Mouse (Mus musculus) kidney, postnatal 0 days (tissue): ENCODE data around the gene Tshz2. TPM values are rescaled to one million over a fixed set of nuclear protein-coding genes. Genes with fewer than 3 reads are reported as not detected.

Source experiments
- ATAC-seq: fragments of 200-750 bp; cut with Nextera tagmentation; replicated peaks from 2 replicates; pipeline ENCODE4 v1.8.0; 2017; ENCODE audit warnings: low read depth, moderate number of reproducible peaks, moderate TSS enrichment, moderate library complexity; ENCODE audit not compliant: low FRiP score
- DNase-seq: peaks from one replicate; pipeline ENCODE4 v3.0.0-alpha.2; 2016; ENCODE audit warnings: low spot score
- H3K27ac ChIP-seq: fragments of 300-500 bp; sonication (generic); 2 replicates; pipeline ENCODE4 v1.5.1; 2014; ENCODE audit warnings: mild to moderate bottlenecking
- H3K27me3 ChIP-seq: fragments of 300-500 bp; sonication (generic); 2 replicates; pipeline ENCODE4 v1.6.1; 2014; ENCODE audit warnings: low read length, mixed read lengths; ENCODE audit not compliant: insufficient read depth
- H3K36me3 ChIP-seq: fragments of 300-500 bp; sonication (generic); 2 replicates; pipeline ENCODE4 v1.6.1; 2014; ENCODE audit warnings: low read length, mixed read lengths; ENCODE audit not compliant: insufficient read depth
- H3K4me1 ChIP-seq: fragments of 300-500 bp; sonication (generic); replicated peaks from 2 replicates; pipeline ENCODE4 v1.6.1; 2014; ENCODE audit warnings: antibody characterized with exemption, low read length, mixed read lengths; ENCODE audit not compliant: insufficient read depth
- H3K4me2 ChIP-seq: fragments of 300-500 bp; sonication (generic); 2 replicates; pipeline ENCODE4 v1.6.1; 2014; ENCODE audit warnings: mild to moderate bottlenecking, low read length, moderate library complexity, mixed read lengths
- H3K4me3 ChIP-seq: fragments of 300-500 bp; sonication (generic); replicated peaks from 2 replicates; pipeline ENCODE4 v1.5.1; 2014; ENCODE audit warnings: low read depth, low read length
- H3K9ac ChIP-seq: fragments of 300-500 bp; sonication (generic); 2 replicates; pipeline ENCODE4 v1.6.1; 2014; ENCODE audit warnings: low read depth, low read length
- H3K9me3 ChIP-seq: fragments of 300-500 bp; sonication (generic); replicated peaks from 2 replicates; pipeline ENCODE4 v1.6.1; 2016; ENCODE audit warnings: low read length, inconsistent platforms, mixed read lengths
- CTCF ChIP-seq: IDR thresholded peaks from 2 replicates; pipeline ENCODE4 v1.5.1; 2016; ENCODE audit warnings: antibody characterized with exemption, low read depth, mild to moderate bottlenecking, moderate library complexity
- WGBS: fragments of 180-500 bp; shearing (Covaris S2); extraction: QIAGEN DNeasy Blood & Tissue Kit; methylation state at CpG from one replicate; pipeline ENCODE4 v1.1.7; 2014; 5-methylcytosine and 5-hydroxymethylcytosine counted together
- polyA plus RNA-seq: library from polyadenylated mRNA; unstranded; fragments of >200 nt; fragmentation: Nextera tagmentation; extraction: Ambion mirVana; gene quantifications from 2 replicates; pipeline ENCODE4 v1.2.1, GENCODE M21; 2015

The Tshz2 gene
- polyA plus RNA-seq, 1 experiment from 2014 or later, result 9.8 TPM

- H3K27ac ChIP-seq, result no peak overlapping the region
- no peak overlapping the region for H3K4me2 ChIP-seq
- no peak for TF ChIP-seq CTCF
- no peak overlapping the region for H3K4me3 ChIP-seq
- no peaks in the 10 kb centered on the region for H3K27me3 ChIP-seq
- ATAC-seq (no peak; the same call in 1 of the 2 replicates), DNase-seq (no peak)
- 0 out of 2 replicates have a peak, but pooled peaks cover 7% of the 10 kb centered on the region for H3K4me1 ChIP-seq
- 61% methylated on average over 14 of the region's 14 CpGs for WGBS
- no peak overlapping the region for H3K9ac ChIP-seq
- no peaks in the 10 kb centered on the region for H3K36me3 ChIP-seq
- no peaks in the 10 kb centered on the region for H3K9me3 ChIP-seq
Measured at GRCm38 (mm10) chr2:169928447-169929120, 295.8 kb downstream of the Tshz2 start.

- no peaks in the 10 kb centered on the region for H3K9me3 ChIP-seq
- WGBS, result 37% methylated on average over 23 of the region's 23 CpGs
- no peaks in the 10 kb centered on the region for H3K27me3 ChIP-seq
- no peak overlapping the region for H3K27ac ChIP-seq
- 0 out of 2 replicates have a peak, but pooled peaks cover 7% of the 10 kb centered on the region for H3K4me1 ChIP-seq
- DNase-seq, result peak; percentile 81
- H3K9ac ChIP-seq, result peak overlapping the region; percentile 47; the same call in 1 of the 2 replicates
- H3K4me3 ChIP-seq, result peak overlapping the region; percentile 27
- ATAC-seq, result no peak; the same call in 1 of the 2 replicates
- peak overlapping the region; percentile 56 for H3K4me2 ChIP-seq
- TF ChIP-seq CTCF, result no peak
- H3K36me3 ChIP-seq, result no peaks in the 10 kb centered on the region
Measured at GRCm38 (mm10) chr2:169929540-169930497, 297.0 kb downstream of the Tshz2 start.

GRCm38 (mm10) chr2:169935642-169936041 lies 302.8 kb downstream of the Tshz2 start:
- Histone ChIP-seq H3K4me1 (no peaks in the 10 kb centered on the region), H3K4me2 (no peak overlapping the region), H3K36me3 (no peaks in the 10 kb centered on the region), H3K9me3 (no peaks in the 10 kb centered on the region), H3K9ac (no peak overlapping the region), H3K27ac (no peak overlapping the region), H3K27me3 (no peaks in the 10 kb centered on the region), H3K4me3 (no peak overlapping the region)
- WGBS, result 64% methylated on average over 6 of the region's 6 CpGs
- no peak for TF ChIP-seq CTCF
- DNase-seq, result no peak
- ATAC-seq, result no peak

GRCm38 (mm10) chr2:169940297-169941142 lies 307.7 kb downstream of the Tshz2 start:
- 68% methylated on average over 16 of the region's 16 CpGs for WGBS
- no peak overlapping the region for H3K4me2 ChIP-seq
- H3K4me3 ChIP-seq, result no peak overlapping the region
- ATAC-seq (no peak), DNase-seq (no peak)
- no peak overlapping the region for H3K27ac ChIP-seq
- TF ChIP-seq CTCF, result no peak
- no peaks in the 10 kb centered on the region for H3K27me3 ChIP-seq
- H3K4me1 ChIP-seq, result no peaks in the 10 kb centered on the region
- H3K9ac ChIP-seq, result no peak overlapping the region
- H3K9me3 ChIP-seq, result no peaks in the 10 kb centered on the region
- H3K36me3 ChIP-seq, result no peaks in the 10 kb centered on the region

- ATAC-seq (no peak), DNase-seq (peak; percentile 62)
- Histone ChIP-seq H3K4me2 (no peak overlapping the region), H3K9me3 (no peaks in the 10 kb centered on the region), H3K27me3 (no peaks in the 10 kb centered on the region), H3K4me3 (no peak overlapping the region), H3K36me3 (no peaks in the 10 kb centered on the region), H3K27ac (no peak overlapping the region), H3K4me1 (no peaks in the 10 kb centered on the region), H3K9ac (no peak overlapping the region)
- WGBS, result 77% methylated on average over 6 of the region's 6 CpGs
- no peak for TF ChIP-seq CTCF
Measured at GRCm38 (mm10) chr2:169943727-169944126, 310.9 kb downstream of the Tshz2 start.

GRCm38 (mm10) chr2:169948139-169948538 lies 315.3 kb downstream of the Tshz2 start:
- no peak for ATAC-seq
- Histone ChIP-seq H3K27me3 (no peaks in the 10 kb centered on the region), H3K4me2 (no peak overlapping the region), H3K27ac (no peak overlapping the region), H3K9ac (no peak overlapping the region), H3K36me3 (no peaks in the 10 kb centered on the region), H3K4me3 (no peak overlapping the region), H3K9me3 (no peaks in the 10 kb centered on the region), H3K4me1 (no peaks in the 10 kb centered on the region)
- no peak for TF ChIP-seq CTCF
- DNase-seq, result no peak
- WGBS, result 57% methylated on average over 6 of the region's 6 CpGs
